Mouse (Mus musculus) E14TG2a.4 (cell line): Measurements from ENCODE around the gene Snx18.

Source experiments
- H3K27me3 ChIP-seq: 2 replicates; pipeline ENCODE4 v1.6.1; 2014; ENCODE audit warnings: low read length, control low read depth; ENCODE audit not compliant: insufficient read depth
- H3K36me3 ChIP-seq: 2 replicates; pipeline ENCODE4 v1.6.1; 2014; ENCODE audit warnings: low read length, control low read depth; ENCODE audit not compliant: insufficient read depth
- H3K4me1 ChIP-seq: replicated peaks from 2 replicates; pipeline ENCODE4 v1.6.1; 2014; ENCODE audit warnings: low read depth, low read length, control low read depth
- H3K4me3 ChIP-seq: replicated peaks from 2 replicates; pipeline ENCODE4 v1.5.1; 2014; ENCODE audit warnings: mild to moderate bottlenecking, low read length
- H3K9me3 ChIP-seq: 2 replicates; pipeline ENCODE4 v1.6.1; 2014; ENCODE audit warnings: low read length, control low read depth
- CTCF ChIP-seq: conservative IDR thresholded peaks from 2 replicates; pipeline ENCODE4 v1.5.1; 2014; ENCODE audit warnings: low read length
- NANOG ChIP-seq: IDR thresholded peaks from 2 replicates; pipeline ENCODE4 v1.6.1; 2014; ENCODE audit warnings: borderline replicate concordance, low read length, mixed read lengths
- POU5F1 ChIP-seq: IDR thresholded peaks from 2 replicates; pipeline ENCODE4 v1.6.1; 2014; ENCODE audit warnings: low read length, borderline replicate concordance

The Snx18 gene

GRCm38 (mm10) chr13:113550866-113551565, 67.3 kb downstream of the Snx18 start:
- TF ChIP-seq CTCF (no peak), POU5F1 (no peak), NANOG (no peak)
- 0 out of 2 replicates have a peak, but pooled peaks cover 2% of the 10 kb centered on the region for H3K27me3 ChIP-seq
- no peak overlapping the region for H3K4me3 ChIP-seq
- H3K4me1 ChIP-seq = no peaks in the 10 kb centered on the region
- H3K36me3 ChIP-seq = no peaks in the 10 kb centered on the region
- H3K9me3 ChIP-seq = peaks cover 11% of the 10 kb centered on the region; the same call in 1 of the 2 replicates

GRCm38 (mm10) chr13:113549021-113549420, 69.3 kb downstream of the Snx18 start:
- TF ChIP-seq CTCF (no peak), POU5F1 (no peak), NANOG (no peak)
- no peak overlapping the region for H3K4me3 ChIP-seq
- H3K27me3 ChIP-seq = 0 out of 2 replicates have a peak, but pooled peaks cover 2% of the 10 kb centered on the region
- H3K36me3 ChIP-seq = no peaks in the 10 kb centered on the region
- no peaks in the 10 kb centered on the region for H3K4me1 ChIP-seq
- 0 out of 2 replicates have a peak, but pooled peaks cover 3% of the 10 kb centered on the region for H3K9me3 ChIP-seq

- TF ChIP-seq CTCF (no peak), NANOG (no peak), POU5F1 (no peak)
- Histone ChIP-seq H3K27me3 (no peaks in the 10 kb centered on the region), H3K4me1 (no peaks in the 10 kb centered on the region), H3K4me3 (no peak overlapping the region), H3K36me3 (no peaks in the 10 kb centered on the region), H3K9me3 (no peaks in the 10 kb centered on the region)
Measured at GRCm38 (mm10) chr13:113547807-113548426, 70.4 kb downstream of the Snx18 start.

GRCm38 (mm10) chr13:113542374-113542773, 76.0 kb downstream of the Snx18 start:
- Histone ChIP-seq H3K4me1 (no peaks in the 10 kb centered on the region), H3K4me3 (no peak overlapping the region), H3K27me3 (no peaks in the 10 kb centered on the region), H3K9me3 (no peaks in the 10 kb centered on the region), H3K36me3 (no peaks in the 10 kb centered on the region)
- no peak for TF ChIP-seq NANOG
- TF ChIP-seq POU5F1 = no peak
